Mouse (Mus musculus) E14TG2a.4 (cell line): ENCODE results near the gene Tmc1.

ENCODE experiments used
- CTCF ChIP-seq: conservative IDR thresholded peaks from 2 replicates; pipeline ENCODE4 v1.5.1; 2014; ENCODE audit warnings: low read length
- NANOG ChIP-seq: IDR thresholded peaks from 2 replicates; pipeline ENCODE4 v1.6.1; 2014; ENCODE audit warnings: borderline replicate concordance, low read length, mixed read lengths

GRCm38 (mm10) chr19:20837422-20837821, 116.6 kb downstream of the Tmc1 start:
- TF ChIP-seq CTCF, result no peak
- TF ChIP-seq NANOG, result no peak
